Mouse (Mus musculus) fibroblast of lung, adult 2 months (primary cell): ENCODE measurements at regions not wholly inside any gene's neighbourhood (a gene's known extent, or its start where the extent isn't known, plus 50 kb on each side); places are given as distances from the start of the nearest gene placed in this dataset.

Experiments used
- DNase-seq: peaks from one replicate; pipeline ENCODE4 v3.0.0-alpha.2; 2011; ENCODE audit warnings: low read depth

- DNase-seq: no peak
Observed at GRCm38 (mm10) chr4:53320735-53321449, 119.3 kb upstream of the Slc44a1 start.

- DNase-seq: no peak
Observed at GRCm38 (mm10) chr4:53319051-53319450, 121.2 kb upstream of the Slc44a1 start.

DNA sequence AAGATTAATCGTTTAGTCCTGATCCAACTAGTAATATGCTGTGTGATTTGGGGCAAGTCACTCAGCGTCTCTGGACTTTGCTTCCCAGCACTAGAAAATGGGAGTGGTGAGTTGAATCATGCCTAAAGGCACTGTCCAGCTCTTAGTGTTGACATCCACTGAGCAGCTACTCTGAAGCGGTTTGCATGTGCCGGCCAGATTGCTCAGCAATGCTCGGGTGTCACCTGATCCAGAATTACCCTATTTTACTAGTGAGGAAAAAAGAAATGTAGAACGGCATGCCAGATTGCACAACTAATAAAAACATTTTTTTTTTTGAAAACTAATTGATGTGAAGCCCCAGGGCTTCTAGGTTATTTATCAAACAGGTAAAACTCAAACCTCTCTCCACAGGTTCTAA, 122.0 kb upstream of the Slc44a1 start:
- peak; percentile 85 for DNase-seq

- no peak for DNase-seq
Observed at GRCm38 (mm10) chr4:53317453-53317824, 122.8 kb upstream of the Slc44a1 start.

DNA sequence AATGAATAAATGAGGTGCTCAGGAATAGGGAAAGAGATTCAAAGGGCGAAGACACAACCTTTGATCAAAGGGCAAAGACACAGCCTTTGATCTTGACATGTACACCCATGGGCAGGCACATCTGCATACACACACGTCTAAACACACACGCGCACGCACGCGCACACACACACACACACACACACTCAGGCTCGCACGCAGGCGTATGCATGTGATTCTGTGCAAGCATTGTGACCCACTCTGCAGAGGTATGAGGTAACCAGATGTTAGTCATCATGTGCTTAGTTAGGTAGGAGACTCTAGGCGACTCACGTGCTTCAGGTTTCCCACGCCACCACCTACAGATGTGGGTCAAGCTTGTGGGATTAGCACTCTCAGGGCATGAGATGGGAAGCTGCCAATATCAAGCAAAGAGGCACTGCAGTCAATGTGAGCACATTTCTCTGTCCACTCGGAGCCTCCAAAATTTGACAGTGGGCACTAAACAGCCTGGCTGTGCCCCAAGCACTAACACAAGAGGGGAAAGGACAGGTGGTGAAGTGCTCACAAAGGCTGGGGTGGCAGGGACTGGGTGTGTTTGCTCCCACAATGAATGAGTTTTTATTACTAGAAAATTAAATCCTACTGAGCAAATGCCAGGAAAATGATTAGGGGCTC, 123.3 kb upstream of the Slc44a1 start:
- DNase-seq: no peak

GRCm38 (mm10) chr4:53315876-53316762, 124.1 kb upstream of the Slc44a1 start:
- DNase-seq: no peak

- no peak for DNase-seq
Observed at GRCm38 (mm10) chr4:53315121-53315875, 124.9 kb upstream of the Slc44a1 start.

DNA sequence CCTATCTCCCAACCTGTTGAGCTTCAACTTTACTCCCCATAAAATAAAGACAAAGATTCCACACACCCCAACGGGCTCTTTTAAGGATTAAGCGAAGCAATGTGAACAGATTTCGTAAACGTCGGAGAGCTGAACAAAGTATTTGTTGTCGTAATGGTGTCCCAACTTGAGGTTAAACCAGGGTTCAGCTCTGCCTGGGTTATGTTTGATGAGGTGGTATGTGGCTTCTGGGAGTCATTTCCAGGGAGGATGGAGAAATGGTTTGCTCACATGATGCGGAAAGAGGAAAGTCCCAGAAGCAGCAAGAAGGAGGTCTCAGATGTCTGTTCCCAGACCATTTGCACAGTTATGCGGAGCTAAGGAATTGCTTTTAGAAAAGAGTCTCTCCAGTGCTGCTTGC, 126.1 kb upstream of the Slc44a1 start:
- no peak for DNase-seq

- DNase-seq: no peak
Observed at GRCm38 (mm10) chr4:53307121-53307520, 133.1 kb upstream of the Slc44a1 start.

DNA sequence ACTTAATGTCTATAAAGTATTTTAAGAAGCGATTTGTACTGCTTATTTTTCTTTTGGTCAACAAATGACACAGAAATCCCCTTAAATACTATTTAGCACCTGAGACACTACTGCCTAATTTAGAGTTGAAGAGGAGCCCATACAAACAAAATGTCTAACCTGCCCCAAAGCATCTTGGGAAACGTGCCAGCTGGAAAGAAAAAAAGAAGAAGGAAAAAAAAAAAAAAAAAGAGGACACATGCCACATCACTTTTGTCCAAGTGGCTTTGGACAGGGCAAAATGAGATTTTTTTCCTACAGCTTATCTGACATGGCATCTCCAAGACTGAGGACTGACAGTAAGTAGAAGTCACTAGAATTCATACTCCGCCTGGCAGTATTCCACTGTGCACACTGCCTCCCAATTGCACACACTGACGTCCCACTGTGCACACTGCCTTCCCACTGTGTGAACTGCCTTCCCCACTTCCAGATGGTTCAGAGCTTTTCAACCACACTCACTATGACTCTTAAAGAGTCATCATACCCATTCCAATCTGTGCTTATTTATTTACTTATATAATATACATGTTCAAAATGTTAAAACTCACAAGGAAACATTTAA, 135.3 kb upstream of the Slc44a1 start:
- no peak for DNase-seq

GRCm38 (mm10) chr4:53304290-53304654, 135.9 kb upstream of the Slc44a1 start:
- no peak for DNase-seq

DNA sequence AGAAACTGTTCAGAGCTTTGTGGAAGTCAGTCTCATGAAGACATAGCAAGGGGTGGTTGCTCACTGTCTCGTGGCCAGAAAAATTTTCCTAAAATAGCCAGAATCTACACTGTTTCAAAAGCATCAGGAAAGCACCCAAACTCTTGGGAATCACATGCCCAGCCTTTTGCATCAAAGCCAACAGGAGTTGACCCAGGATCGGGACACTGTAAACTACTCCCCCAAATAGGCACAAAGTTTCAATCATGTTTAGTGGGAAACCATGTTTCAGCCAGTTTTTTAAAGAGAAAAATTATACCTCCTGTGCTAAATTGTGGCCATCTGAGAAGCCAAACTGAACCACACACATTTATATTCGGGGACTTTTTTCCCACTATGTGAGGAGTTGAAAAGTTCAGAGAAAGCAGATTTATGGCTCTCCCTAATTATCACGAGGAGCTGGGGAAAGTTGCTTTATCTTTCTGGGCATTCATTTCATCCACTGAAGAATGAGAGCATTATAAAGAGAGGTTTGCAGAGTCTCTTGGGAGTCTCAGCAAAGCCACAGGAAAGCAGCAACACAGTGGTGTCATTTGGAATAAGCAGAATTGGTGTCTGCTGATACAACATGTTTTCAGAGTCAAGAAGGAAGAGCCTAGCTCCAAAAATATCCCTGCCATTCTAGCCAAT, 136.5 kb upstream of the Slc44a1 start:
- DNase-seq: no peak

DNA sequence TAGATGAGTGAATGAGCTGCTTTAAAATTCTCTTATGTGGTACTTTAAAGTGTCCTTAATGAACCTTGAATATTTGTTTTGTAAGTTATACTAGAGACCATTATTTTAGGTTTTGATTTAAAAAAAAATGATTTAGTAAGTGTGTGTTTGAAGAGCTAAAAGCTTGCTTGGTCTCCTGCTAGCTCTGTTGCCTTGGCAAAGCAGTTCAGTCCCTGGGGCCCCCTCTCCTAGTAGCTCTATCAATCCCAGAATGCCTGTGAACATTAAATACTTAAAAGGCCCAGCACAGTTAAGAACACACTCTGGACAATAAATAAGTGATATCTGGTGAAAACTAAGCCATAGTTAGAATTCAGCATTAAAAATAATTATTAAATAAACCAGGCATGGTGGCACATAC, 138.3 kb upstream of the Abca1 start:
- no peak for DNase-seq

GRCm38 (mm10) chr4:53292606-53293005, 132.9 kb upstream of the Abca1 start:
- no peak for DNase-seq

DNA sequence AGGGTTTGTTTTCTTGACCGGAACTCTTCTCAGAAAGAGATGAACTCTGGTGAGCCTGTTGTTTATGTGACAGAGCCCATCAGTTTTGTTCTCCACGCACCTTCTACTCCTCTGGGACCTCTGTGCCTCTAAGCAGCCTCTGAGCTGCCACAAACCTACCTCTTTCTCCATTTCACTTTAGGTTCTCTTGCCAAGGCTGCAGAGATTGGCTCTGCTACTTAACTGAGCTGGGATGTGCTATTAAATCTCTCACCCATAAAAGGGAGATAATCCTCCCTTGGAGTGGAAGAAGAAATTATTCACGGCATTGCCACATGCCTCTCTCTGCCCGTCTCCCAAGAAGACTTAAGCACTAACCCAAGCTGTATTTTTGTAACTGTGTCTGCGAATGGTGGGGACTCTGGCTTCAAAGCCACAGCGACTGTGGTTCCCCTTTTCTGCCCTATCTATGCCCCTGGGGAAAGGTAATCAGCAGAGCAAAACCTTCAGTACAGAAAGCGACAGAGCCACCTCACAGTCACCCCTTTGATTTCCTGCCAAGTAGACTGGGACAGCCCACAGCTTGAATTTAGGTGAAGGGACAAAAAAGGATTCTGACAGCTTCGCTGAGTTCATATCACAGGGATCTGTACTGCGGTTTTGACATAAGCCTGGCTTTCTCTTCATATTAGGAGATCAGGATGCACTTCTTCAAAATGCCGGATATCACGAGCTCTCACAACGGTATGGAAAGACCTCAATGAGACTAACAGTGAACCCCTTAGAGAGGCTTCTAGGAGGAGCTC, 118.2 kb upstream of the Abca1 start:
- DNase-seq: no peak

GRCm38 (mm10) chr4:53270433-53270832, 110.7 kb upstream of the Abca1 start:
- DNase-seq: no peak

DNA sequence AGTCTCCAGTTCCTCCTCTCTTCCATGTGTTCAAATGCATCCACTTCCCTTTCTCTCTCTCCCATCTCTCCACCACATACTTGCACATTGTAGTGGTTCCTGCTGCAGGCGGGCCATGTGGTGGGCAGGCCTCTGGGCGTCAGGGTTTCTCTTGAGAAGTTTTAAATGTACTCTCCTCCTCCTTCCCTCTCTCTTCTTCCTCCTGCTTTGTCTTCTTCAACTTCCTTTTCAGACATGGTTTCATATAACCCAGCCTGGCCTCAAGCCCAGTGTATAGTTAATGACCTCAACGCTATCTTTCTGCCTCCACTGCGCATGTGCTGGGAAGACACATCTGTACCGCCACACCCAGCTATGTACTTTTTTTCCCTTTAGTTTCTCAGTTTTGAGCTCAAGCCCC, 110.3 kb upstream of the Abca1 start:
- no peak for DNase-seq

- no peak for DNase-seq
Observed at GRCm38 (mm10) chr4:53269251-53269842, 109.7 kb upstream of the Abca1 start.

GRCm38 (mm10) chr4:53264901-53265300, 105.2 kb upstream of the Abca1 start:
- DNase-seq: no peak

- DNase-seq: no peak
Observed at GRCm38 (mm10) chr4:53264501-53264900, 104.8 kb upstream of the Abca1 start.
